Comparison of ENCODE assay signal across 16 mouse cellular contexts in genomic region chr1:74704156-74704555, GRCm38 (mm10). TPM values are rescaled to one million over a fixed set of nuclear protein-coding genes. Genes with fewer than 3 reads are reported as not detected.
DNase-seq lines count a peak whose midpoint lies in the region.
"Had no signal": no experiment of that assay in that cellular context is flagged by ENCODE, and none has a peak within 500 bp of the region (broad histone marks: within the 10 kb centered on the region; RNA-seq: fewer than 3 reads in every experiment).

No protein-coding gene starts in this region.

- intact Hi-C loops in gastrocnemius, postnatal 14 days (cut with DNase I; ENCODE audit: low total_unique reads), result no loop called here

- peak; percentile 71 for DNase-seq in heart, adult 11 months
- DNase-seq in heart, adult 18-20 months, result no peak
- peak; percentile 63 for DNase-seq in layer of hippocampus, adult 9-11 months
- no peak for DNase-seq in layer of hippocampus, adult 9-10 months (ENCODE audit: low spot score)
- DNase-seq in Muller cell, postnatal 12 days (ENCODE audit: inconsistent ontology term), result peak; percentile 19
- peak; percentile 83 for DNase-seq in brain, adult 2 months (ENCODE audit: low read depth, low spot score)
- DNase-seq in gastrocnemius, postnatal 14 days, result no peak
- DNase-seq: adrenal gland, adult 8-10 months; adrenal gland, postnatal 36 days; cerebellum, adult 11 months; cerebellum, adult 9-11 months; gastrocnemius, postnatal 25 days; heart, postnatal 10 days; heart, postnatal 4 days had no signal

RNA-seq across cellular contexts. Expression of gene Cyp27a1, which starts 9.2 kb away (rescaled TPM):
- 10 to 100 TPM; 11.0 to 15.5 TPM for total RNA-seq in heart, adult 18-20 months (2021)
- total RNA-seq in gastrocnemius, postnatal 14 days (2021), result 10 to 100 TPM in 1 of 2 experiments, 1 to 10 TPM in 1; 9.9 to 22.2 TPM

RNA-seq across cellular contexts. Expression of gene Ttll4, which starts 42.6 kb away (rescaled TPM):
- 1 to 10 TPM; 9.1 to 9.3 TPM for total RNA-seq in heart, adult 18-20 months (2021)
- total RNA-seq in gastrocnemius, postnatal 14 days (2021), result 10 to 100 TPM in 1 of 2 experiments, 1 to 10 TPM in 1; 9.1 to 10.5 TPM

RNA-seq across cellular contexts. Expression of gene Prkag3, which starts 44.9 kb away (rescaled TPM):
- 1 to 10 TPM; 1.4 to 1.7 TPM for total RNA-seq in heart, adult 18-20 months (2021)
- 100 to 1,000 TPM in 1 of 2 experiments, 10 to 100 TPM in 1; 76.2 to 109 TPM for total RNA-seq in gastrocnemius, postnatal 14 days (2021)
- total RNA-seq: common myeloid progenitor, adult 5-6 weeks; granulocyte monocyte progenitor cell, adult 5-6 weeks had no signal

Comparison
In these comparisons a context has a peak if more than half of its experiments do, and no peak if none do; other contexts are left out.
1. DNase-seq: peak in heart, adult 11 months (single experiment), layer of hippocampus, adult 9-11 months (single experiment), Muller cell, postnatal 12 days (single experiment) and brain, adult 2 months (single experiment); none in heart, adult 18-20 months (0 of 2), layer of hippocampus, adult 9-10 months (single experiment) and gastrocnemius, postnatal 14 days (single experiment).
2. RNA of gene Prkag3, which starts 44.9 kb away (total RNA-seq): 76.2 to 109 TPM in gastrocnemius, postnatal 14 days; 1.4 to 1.7 TPM in heart, adult 18-20 months; every median in the first group is over 10 times any median in the second.